Mouse (Mus musculus) myocyte (in vitro differentiated cells): ENCODE data around the gene Hoxa13.

Source experiments
- MYOD1 ChIP-seq, 3 experiments: IDR thresholded peaks; one replicate each; pipeline ENCODE4 v1.6.1; 2011; ENCODE audit warnings: control low read depth in 2 of 3, low read depth in 2 of 3, mild to moderate bottlenecking in 2 of 3, moderate library complexity in 1 of 3; ENCODE audit not compliant: insufficient read length in 2 of 3, control insufficient read depth in 1 of 3
- POLR2A ChIP-seq: IDR thresholded peaks from one replicate; pipeline ENCODE4 v1.6.1; 2011; ENCODE audit warnings: low read depth, mild to moderate bottlenecking, control low read depth, moderate library complexity; ENCODE audit not compliant: insufficient read length
- TCF12 ChIP-seq: IDR thresholded peaks from one replicate; pipeline ENCODE4 v1.6.1; 2011; ENCODE audit warnings: mild to moderate bottlenecking, control low read depth; ENCODE audit not compliant: poor library complexity, insufficient read depth, severe bottlenecking

DNA sequence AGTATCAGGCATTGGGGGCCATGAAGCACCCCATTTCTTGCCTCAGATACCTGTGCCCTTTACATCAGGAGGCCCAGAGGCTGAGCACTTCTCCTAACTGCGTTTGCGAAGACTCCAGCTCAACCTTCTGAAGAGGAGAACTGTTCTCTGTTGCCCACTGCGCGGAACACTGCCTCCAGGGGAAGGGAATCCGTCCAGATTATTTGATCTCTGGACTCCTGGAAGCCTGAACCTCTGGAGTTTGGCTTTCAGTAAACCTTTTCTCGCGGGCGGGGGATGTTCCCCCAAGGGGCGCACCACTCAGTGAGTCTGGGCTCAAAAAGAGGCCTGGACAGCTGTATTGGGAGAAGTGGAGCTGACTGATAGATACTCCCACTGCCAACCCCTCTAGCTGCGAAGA lies 49.1 kb upstream of the Hoxa13 start:
- TF ChIP-seq POLR2A (no peak), MYOD1 (IDR thresholded peaks at IDR 0.05; ENCODE audit: control insufficient read depth in 1 of 3, insufficient read length in 2 of 3, low read depth in 2 of 3) (no peak), TCF12 (no peak)
